ENCODE assay signal across 15 mouse cellular contexts in genomic region chr2:134640398-134640797, GRCm38 (mm10).
"Had no signal": no experiment of that assay in that cellular context is flagged by ENCODE, and none has a peak within 500 bp of the region (broad histone marks: within the 10 kb centered on the region; RNA-seq: fewer than 3 reads in every experiment).

No protein-coding gene starts in this region.

- H3K27ac ChIP-seq: limb, embryonic 12.5 days; liver, embryonic 13.5 days; lung, embryonic 15.5 days; macrophage; neural tube, embryonic 12.5 days had no signal

- DNase-seq: kidney, adult 8-10 months; kidney, postnatal 36 days; layer of hippocampus, adult 9-11 months; liver; liver, embryonic 13.5 days; liver, postnatal 0 days; lung, postnatal 14 days; right cerebral cortex, postnatal 14 days; thymus, postnatal 36 days had no signal

- H3K4me2 ChIP-seq: limb, embryonic 12.5 days; liver, embryonic 13.5 days; lung, embryonic 15.5 days; neural tube, embryonic 12.5 days had no signal

- ATAC-seq: liver, postnatal 0 days had no signal

- H3K9ac ChIP-seq: limb, embryonic 12.5 days; liver, embryonic 13.5 days; liver, postnatal 0 days; lung, embryonic 15.5 days; neural tube, embryonic 12.5 days had no signal

- H3K9me3 ChIP-seq: limb, embryonic 12.5 days; liver, embryonic 13.5 days; lung, embryonic 15.5 days; megakaryocyte, embryonic 14.5 days; neural tube, embryonic 12.5 days had no signal

- H3K27me3 ChIP-seq: limb, embryonic 12.5 days; liver, embryonic 13.5 days; lung, embryonic 15.5 days; megakaryocyte, embryonic 14.5 days; neural tube, embryonic 12.5 days had no signal

- H3K36me3 ChIP-seq: lung, embryonic 15.5 days; neural tube, embryonic 12.5 days had no signal

- H3K4me3 ChIP-seq: limb, embryonic 12.5 days; liver, embryonic 13.5 days; lung, embryonic 15.5 days; megakaryocyte, embryonic 14.5 days; myocyte; neural tube, embryonic 12.5 days had no signal
